Mouse (Mus musculus) MN1 (cell line): Measurements from ENCODE around the gene Mlycd.

Experiments used
- DNase-seq: peaks from one replicate; pipeline ENCODE4 v3.0.0-alpha.2; 2016; ENCODE audit warnings: low spot score

The Mlycd gene

GRCm38 (mm10) chr8:119433582-119434174, 39.0 kb downstream of the Mlycd start, which contains the start of gene Osgin1:
TSS of gene Osgin1 (plus strand) at chr8:119434124.
- DNase-seq, result no peak

- DNase-seq, result no peak
Measured at GRCm38 (mm10) chr8:119434569-119434968, 39.9 kb downstream of the Mlycd start.

GRCm38 (mm10) chr8:119435527-119435926, 40.8 kb downstream of the Mlycd start:
- no peak for DNase-seq

GRCm38 (mm10) chr8:119436331-119436730, 41.7 kb downstream of the Mlycd start:
- DNase-seq, result no peak

GRCm38 (mm10) chr8:119436933-119437332, 42.3 kb downstream of the Mlycd start:
- peak; percentile 73 for DNase-seq

GRCm38 (mm10) chr8:119437506-119437905, 42.8 kb downstream of the Mlycd start:
- DNase-seq, result no peak

GRCm38 (mm10) chr8:119438876-119439275, 44.2 kb downstream of the Mlycd start:
- no peak for DNase-seq

- no peak for DNase-seq
Measured at GRCm38 (mm10) chr8:119439424-119439823, 44.7 kb downstream of the Mlycd start.

GRCm38 (mm10) chr8:119439893-119440249, 45.2 kb downstream of the Mlycd start:
- no peak for DNase-seq

GRCm38 (mm10) chr8:119440250-119440951, 45.7 kb downstream of the Mlycd start:
- DNase-seq, result peak; percentile 93

GRCm38 (mm10) chr8:119440952-119441270, 46.2 kb downstream of the Mlycd start:
- DNase-seq, result no peak

GRCm38 (mm10) chr8:119442013-119442412, 47.3 kb downstream of the Mlycd start:
- no peak for DNase-seq

- DNase-seq, result no peak
Measured at GRCm38 (mm10) chr8:119442970-119443369, 48.3 kb downstream of the Mlycd start.

GRCm38 (mm10) chr8:119446211-119446989, 51.7 kb downstream of the Mlycd start, which contains the start of gene Necab2:
TSS of gene Necab2 (plus strand) at chr8:119446719.
- peak; percentile 61 for DNase-seq

GRCm38 (mm10) chr8:119446990-119447780, 52.5 kb downstream of the Mlycd start:
- DNase-seq, result no peak

GRCm38 (mm10) chr8:119447781-119448170, 53.1 kb downstream of the Mlycd start:
- DNase-seq, result no peak

GRCm38 (mm10) chr8:119449627-119450026, 54.9 kb downstream of the Mlycd start:
- no peak for DNase-seq

GRCm38 (mm10) chr8:119451131-119451530, 56.5 kb downstream of the Mlycd start:
- peak; percentile 77 for DNase-seq

- DNase-seq, result no peak
Measured at GRCm38 (mm10) chr8:119452919-119453318, 58.2 kb downstream of the Mlycd start.

- DNase-seq, result no peak
Measured at GRCm38 (mm10) chr8:119456045-119456444, 61.4 kb downstream of the Mlycd start.

GRCm38 (mm10) chr8:119459724-119460123, 65.0 kb downstream of the Mlycd start:
- peak; percentile 81 for DNase-seq
